Mouse (Mus musculus) c-Kit-positive CD71-positive TER-119-positive erythroid progenitor cells, embryonic 14.5 days (primary cell): Measurements from ENCODE around the gene Ikzf4.
A peak's percentile ranks its signal among the peaks of the same experiment; 100 is the strongest.

Experiments
- DNase-seq: peaks from one replicate; pipeline ENCODE4 v3.0.0-alpha.2; 2013; ENCODE audit warnings: low spot score

The Ikzf4 gene

GRCm38 (mm10) chr10:128612433-128613153 lies 33.2 kb downstream of the Ikzf4 start:
- DNase-seq, result peak; percentile 83

GRCm38 (mm10) chr10:128606483-128606882 lies 39.3 kb downstream of the Ikzf4 start:
- no peak for DNase-seq

- DNase-seq, result no peak
These were observed 43.2 kb downstream of the Ikzf4 start for GRCm38 (mm10) chr10:128602470-128603128.

DNA sequence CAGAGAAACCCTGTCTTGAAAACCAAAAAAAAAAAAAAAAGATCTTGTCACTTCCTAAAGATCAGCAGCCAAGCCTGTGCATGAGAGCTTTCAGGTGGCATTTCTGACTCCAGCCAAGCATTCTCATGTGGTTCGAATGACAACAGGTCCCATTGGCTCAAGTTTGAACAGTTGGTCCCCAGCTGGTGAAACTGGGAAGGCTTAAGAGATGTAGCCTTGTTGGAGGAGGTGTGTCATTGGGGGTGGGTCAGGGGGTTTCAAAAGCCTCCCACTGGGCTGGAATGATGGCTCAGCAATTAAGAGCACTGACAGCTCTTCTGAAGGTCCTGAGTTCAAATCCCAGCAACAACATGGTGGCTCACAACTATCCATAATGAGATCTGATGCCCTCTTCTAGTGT lies 44.3 kb downstream of the Ikzf4 start:
- DNase-seq, result no peak

DNA sequence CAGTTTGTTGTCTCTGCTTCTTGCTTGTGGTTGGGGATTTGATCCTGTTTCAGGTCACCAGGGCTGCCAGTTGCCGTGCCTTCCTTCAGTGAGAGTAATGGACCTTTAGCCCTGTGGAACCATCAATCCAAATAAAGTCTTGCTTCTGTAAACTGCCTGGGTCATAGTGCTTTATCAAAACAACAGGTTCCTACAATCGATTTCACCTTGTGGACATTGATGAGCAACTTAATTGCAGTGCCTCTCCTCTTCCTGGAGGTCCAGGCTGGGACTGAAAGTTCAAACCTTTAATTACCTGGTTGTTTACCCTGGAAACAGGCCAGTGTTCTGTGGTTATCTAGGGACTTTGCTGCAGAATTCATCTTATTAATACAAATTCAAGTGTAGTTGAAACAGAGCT lies 47.3 kb downstream of the Ikzf4 start:
- DNase-seq, result no peak

DNA sequence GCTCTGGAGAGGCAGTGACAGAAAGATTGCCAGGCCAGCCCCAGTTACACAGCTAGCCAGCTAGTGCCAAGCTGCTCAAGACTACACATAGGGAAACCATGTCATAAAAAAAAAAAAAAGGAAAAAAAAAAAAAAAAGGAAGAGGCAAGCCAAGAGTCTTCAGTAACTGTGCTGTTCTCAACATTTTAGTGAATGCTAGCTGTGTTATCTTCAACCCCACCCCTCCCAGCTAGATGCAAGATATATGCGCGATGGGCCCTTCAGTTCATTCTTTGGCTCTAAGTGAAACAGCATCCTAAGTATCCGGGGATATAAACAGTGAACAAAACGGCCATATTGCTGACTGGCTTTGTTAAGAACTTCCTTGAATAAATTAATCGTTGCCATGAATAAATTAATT lies 53.0 kb downstream of the Ikzf4 start:
- no peak for DNase-seq

DNA sequence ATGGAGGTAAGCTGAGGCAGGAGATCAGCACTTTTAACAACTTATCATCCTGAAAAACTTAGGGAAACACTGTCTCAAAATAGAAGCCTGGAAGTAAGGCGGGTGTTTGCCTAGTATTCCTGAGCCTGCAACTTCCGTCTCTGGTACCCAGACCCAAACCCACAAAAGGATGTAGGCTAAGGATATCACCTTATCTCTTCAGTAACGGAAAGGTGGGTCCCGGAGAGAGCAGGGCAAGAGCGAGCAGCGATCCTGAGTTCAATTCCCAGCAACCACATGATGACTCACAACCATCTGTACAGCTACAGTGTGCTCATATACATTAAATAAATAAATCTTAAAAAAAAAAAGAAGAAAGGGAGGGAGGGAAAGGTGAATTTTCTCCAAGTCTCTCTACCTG lies 54.4 kb downstream of the Ikzf4 start:
- DNase-seq, result no peak

- DNase-seq, result peak; percentile 33
These were observed 55.5 kb downstream of the Ikzf4 start for GRCm38 (mm10) chr10:128590193-128590690.

GRCm38 (mm10) chr10:128589464-128590192 lies 56.2 kb downstream of the Ikzf4 start, which contains the start of gene Erbb3:
Gene Erbb3, minus strand, starts transcription at chr10:128589652.
- DNase-seq, result peak; percentile 17

DNA sequence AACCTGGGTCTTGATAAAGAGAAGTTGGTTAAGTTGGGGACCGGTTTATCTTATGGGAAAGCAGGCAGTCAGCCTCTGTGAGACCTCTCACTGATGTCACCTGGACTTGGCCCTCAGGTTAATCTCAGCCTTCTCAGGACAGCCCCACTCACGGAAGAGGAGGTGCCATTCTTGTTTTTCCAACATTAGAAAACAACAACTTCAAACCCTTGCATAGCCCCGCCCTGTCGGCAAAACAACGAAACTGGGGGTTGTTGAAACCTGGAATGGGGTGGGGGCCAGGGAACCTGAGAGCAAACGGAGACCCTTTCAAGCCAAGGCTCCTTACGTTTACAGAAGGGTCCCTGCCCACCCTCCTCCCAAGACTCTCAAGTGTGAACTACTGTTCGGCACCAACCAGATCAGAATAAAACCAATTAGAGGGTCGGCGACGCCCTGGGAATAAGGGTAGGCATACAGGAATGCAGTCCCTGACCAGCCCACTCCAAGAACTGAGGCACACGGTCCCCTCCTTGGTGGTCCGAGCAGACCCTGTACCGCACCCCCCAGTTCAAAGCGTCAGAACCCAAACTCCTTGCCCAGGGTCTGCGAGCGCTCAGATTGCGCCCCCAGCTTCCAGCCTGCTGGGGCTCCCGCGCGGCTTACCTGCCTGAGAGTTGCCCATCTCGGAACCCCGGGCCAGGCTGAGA lies 56.9 kb downstream of the Ikzf4 start:
- DNase-seq, result no peak

GRCm38 (mm10) chr10:128588136-128588535 lies 57.7 kb downstream of the Ikzf4 start:
- no peak for DNase-seq

- DNase-seq, result no peak
These were observed 58.1 kb downstream of the Ikzf4 start for GRCm38 (mm10) chr10:128587697-128588096.

DNA sequence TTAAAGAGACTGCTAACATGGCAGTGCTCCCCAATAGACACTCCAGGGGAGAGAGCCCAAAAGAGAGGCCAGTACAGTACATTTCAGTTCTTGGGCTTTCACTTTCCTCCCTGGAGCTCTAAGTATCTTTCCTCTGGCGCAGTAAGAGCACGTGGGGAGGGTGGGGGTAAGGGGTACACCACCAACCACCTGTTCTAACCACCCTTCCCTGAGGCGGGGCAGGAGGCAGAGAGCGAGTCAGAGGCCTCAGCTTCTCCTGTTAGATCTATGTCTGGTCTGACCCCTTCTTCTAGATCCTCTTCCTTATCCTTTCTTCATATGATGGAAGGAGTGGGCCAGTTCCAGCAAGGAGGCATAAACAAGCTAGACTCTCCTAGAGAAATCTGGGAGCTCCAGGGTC lies 58.7 kb downstream of the Ikzf4 start:
- DNase-seq, result no peak

- no peak for DNase-seq
These were observed 59.2 kb downstream of the Ikzf4 start for GRCm38 (mm10) chr10:128586546-128586945.

DNA sequence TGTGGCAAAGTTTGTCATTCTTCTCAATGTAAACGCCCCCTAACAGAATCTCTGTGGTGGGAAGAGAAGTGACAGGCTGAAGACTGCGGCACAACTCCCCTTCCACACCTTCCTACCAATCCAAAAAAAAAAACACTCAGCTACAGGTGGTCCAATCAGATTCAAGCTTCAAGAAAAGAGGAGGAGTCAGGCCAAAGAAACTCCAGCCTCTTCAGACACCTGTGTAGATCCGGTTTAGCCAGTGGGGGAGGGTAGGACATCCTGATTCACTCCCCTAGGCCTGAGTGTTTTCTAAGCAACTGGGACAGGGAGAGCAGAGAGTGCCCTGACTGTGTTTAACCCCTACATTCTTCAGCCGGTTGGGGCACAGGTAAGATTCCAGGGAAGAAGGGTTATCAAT lies 61.4 kb downstream of the Ikzf4 start:
- no peak for DNase-seq

DNA sequence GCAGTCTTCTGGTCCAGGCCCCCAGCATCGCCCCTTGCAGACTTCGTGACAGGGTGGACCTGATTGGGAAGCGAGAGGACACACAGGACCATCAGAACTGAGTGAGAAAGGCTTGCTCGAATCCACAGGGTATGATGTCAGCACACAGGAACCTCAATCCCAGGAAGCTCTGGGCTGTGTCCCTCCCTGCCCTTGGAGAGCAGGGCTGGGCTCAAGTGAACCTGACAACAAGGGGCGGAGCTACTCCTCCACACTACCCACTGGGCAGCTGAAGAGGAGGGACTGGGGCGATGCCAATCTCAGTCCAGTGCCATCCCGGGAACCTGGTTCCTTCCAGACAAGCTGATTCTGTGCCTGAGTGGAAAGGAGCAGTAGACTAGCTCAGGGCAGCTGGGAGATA lies 62.1 kb downstream of the Ikzf4 start:
- no peak for DNase-seq
